Mouse (Mus musculus): ENCODE results near the gene Ttc9b.
A peak's percentile ranks its signal among the peaks of the same experiment; 100 is the strongest.
"Not testable (repeated sequence)": the region's sequence is repeated elsewhere in the genome, so short reads cannot be mapped to it uniquely, and the experiment has no call there.

The Ttc9b gene

DNA sequence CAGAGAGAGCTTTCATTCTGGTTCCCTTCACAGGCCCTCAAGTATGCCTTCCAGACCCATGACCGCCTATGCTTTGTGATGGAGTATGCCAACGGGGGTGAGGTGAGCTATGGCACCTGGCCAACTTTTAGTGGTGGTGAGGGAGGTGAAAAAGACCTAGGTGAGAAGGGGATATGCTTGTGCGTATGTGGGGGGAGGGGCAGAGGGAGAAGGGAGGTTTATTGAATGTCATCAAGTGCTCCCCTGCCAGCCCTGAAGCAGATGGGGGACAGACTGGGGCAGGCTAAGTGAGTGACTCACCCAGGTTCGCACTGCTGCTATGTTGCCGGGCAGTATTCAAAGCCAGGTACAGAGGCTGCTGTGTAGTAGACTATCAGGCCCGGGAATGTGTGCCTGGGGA is 20.5 kb upstream of the Ttc9b start:
- ATAC-seq (ENCODE audit: insufficient number of reproducible peaks, low FRiP score, low TSS enrichment) = no peak

DNA sequence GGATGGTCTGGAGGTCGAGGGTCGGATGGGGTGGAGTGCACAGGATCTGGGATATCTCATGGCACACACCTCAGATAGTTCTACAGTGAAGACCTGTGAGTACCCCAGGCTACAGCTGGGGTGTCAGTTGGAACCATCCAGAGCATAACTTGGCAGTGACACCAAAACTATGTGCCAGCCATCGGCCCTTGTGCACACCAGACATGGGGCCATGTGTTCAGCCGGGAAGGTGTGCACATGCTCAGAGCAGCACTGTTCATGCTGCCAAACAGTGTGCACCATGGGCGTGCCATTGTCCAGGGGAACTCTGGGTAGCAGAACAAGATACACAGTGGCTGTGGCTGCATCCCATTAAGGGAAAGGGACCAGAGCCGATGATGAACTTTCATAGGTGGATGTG is 19.0 kb upstream of the Ttc9b start:
- ATAC-seq (ENCODE audit: insufficient number of reproducible peaks, low FRiP score, low TSS enrichment) = no peak

DNA sequence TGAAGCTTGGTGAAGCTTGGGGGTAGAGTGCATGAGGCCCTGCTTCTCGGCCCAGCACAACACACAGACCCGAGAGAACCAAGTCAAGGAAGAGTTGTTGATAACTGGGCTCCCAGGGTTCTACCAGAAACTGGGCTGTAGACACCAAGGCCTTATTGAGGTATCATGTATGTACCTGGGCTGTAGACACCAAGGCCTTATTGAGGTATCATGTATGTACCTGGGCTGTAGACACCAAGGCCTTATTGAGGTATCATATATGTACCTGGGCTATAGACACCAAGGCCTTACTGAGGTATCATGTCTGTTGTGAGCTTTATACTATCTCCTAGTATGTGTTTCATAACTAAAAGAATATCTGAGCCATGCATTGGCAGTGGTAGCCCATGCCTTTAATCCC is 18.6 kb upstream of the Ttc9b start:
- not testable (repeated sequence) for ATAC-seq (ENCODE audit: insufficient number of reproducible peaks, low FRiP score, low TSS enrichment)

DNA sequence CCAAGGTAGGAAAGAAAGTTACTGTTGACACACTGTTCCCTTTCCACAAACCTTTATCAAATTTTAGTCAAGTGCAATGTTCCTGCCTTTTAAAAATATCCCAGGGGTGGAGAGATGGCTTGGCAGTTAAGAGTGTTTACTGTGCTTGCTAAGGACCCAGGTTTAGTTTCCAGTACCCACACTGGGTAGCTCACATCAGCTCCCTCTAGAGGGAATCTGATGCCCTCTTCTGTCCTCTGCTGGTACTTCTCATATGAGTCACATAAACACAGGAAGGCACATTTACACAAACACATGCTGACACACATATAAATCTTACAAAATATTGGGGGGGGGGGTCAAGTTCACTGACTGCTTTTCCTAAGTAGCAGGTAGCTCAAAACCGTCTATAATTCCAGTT is 9.2 kb upstream of the Ttc9b start:
- no peak for ATAC-seq (ENCODE audit: insufficient number of reproducible peaks, low FRiP score, low TSS enrichment)

DNA sequence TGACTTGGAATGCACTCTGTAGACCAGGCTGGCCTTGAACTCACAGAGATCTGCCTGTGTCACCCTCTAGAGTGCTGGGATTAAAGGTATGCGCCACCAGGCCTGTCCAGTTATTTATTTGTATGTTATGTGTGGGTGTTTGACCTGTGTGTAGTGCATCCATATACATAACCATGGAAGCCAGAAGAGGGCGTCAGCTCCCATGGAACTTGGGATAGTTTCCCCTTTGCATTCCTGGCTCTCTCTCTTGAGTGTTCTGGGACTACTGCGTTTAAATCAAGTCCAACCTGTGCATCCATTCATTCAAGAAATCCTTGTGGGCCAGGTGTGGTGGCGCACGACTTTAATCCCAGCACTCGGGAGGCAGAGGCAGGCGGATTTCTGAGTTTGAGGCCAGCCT is 7.2 kb upstream of the Ttc9b start:
- ATAC-seq (ENCODE audit: insufficient number of reproducible peaks, low FRiP score, low TSS enrichment) = no peak

DNA sequence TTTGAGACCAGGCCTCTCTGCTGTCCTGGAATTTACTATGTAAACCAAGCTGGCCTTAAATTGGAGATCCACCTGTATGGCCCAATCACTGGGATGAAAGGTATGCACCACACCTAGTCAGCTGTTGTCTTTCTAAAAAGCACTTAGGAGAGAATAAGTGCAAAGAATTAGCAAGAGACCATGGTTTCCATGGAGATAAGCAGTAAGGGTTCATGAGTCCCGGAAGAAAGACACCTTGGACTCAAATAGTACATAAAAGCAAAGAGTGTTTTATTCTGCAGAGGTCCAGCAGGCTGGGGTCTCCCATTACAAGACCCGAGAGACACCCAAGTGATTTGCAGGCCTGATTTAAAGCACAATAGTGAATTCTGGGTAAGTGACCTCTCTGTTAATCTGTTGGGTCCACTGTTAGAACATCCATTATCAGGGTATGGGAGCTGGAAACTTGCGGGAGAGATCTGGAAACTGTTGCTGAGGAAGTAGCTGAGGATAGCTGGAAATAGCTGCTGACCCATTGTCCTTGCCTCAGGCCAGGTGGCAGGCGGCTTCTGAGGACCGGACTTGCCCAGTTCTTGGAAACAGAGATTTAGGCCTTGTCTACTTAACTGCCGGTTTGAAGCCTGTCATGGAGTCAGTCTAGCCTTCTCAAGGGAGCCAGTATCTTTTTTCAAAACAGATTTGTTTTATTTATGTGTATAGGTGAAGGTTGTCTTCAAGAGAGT is 6.3 kb upstream of the Ttc9b start:
- ATAC-seq (ENCODE audit: insufficient number of reproducible peaks, low FRiP score, low TSS enrichment) = no peak

DNA sequence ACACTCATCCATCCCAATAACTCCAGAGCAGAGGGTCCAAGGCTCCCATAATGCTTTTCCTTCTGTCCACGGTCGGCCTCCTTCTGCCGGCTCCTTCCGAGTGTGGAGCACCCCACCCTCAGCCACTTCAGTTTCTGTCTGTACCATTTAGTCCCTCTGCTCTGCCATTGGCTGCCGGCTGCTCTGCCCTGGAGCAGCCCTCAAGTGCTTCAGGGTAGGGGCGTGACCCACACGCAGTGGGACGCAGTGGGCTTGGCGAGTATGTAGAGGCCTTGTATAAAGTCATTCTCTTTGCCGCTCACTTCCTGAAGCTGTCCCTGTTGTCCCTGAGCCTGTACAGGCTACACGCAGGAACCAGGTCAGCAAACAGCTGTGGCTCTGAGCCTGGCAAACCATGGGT is 4.0 kb upstream of the Ttc9b start:
- ATAC-seq (ENCODE audit: insufficient number of reproducible peaks, low FRiP score, low TSS enrichment) = no peak

DNA sequence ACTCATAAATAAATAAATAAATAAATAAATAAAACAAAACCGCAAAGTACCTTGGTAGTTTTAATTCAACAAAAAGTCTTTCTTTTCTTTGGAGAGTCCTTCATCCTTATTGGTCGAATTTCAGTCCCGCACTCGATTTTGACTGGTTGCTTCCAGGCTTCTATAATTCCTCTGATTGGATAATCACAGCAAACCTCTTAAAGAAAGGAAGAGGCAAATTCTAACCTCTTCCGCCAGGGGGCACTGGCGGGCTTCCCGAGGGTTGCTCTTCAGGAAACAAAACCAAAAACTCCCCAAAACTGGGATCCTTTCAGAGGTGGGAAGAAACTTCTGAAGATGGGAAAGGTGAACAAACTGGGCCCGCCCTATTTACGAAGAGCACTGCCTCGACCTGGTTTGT is 2.8 kb upstream of the Ttc9b start:
- no peak for ATAC-seq (ENCODE audit: insufficient number of reproducible peaks, low FRiP score, low TSS enrichment)

DNA sequence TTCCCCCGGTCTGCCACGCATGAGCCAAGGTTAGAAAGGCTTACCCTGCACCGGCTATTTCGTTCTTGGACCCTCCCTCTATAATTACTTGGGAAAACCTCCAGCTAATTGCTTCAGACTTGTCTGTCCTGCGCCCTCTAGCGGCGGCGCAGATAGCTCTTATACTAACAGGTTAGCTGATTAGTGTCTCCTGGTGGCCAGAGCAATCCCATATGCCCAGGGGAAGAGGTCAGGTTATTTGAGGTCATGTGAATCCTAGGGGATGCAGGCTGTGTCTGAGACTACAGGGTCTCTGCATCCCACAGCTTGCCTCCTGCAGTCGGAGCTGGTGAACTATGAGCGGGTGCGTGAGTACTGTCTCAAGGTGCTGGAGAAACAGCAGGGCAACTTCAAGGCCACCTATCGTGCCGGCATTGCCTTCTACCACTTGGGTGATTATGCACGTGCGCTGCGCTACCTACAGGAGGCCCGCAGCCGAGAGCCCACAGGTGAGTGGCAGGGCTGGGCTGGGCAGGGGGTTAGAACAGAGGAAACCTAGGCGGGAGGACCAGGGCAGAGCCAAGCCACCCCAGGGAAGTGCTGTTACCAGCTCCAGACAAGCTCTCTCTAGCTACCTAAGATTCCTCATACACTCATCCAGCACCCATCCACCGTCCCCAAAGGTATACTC is 1.0 kb downstream of the Ttc9b start:
- no peak for ATAC-seq (ENCODE audit: insufficient number of reproducible peaks, low FRiP score, low TSS enrichment)

DNA sequence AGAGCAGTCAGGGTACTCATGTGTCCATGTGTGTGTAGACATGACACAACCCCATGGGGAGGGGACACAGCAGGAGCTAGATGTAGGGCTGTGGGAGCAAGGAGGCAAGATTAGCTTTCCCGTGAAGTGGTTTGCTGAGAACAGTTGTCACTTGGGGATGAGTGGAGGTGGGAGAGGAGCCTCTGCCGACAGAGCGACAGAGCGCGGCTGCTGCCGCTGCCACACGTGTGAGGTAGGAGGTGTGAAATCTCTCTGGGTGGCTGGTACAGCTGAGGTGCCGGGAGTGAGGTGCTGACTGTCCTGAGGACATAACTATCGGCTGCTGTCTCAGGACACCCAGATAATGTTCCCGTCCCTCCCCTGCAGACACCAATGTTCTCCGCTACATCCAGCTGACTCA is 1.8 kb downstream of the Ttc9b start:
- ATAC-seq (ENCODE audit: insufficient number of reproducible peaks, low FRiP score, low TSS enrichment) = no peak

DNA sequence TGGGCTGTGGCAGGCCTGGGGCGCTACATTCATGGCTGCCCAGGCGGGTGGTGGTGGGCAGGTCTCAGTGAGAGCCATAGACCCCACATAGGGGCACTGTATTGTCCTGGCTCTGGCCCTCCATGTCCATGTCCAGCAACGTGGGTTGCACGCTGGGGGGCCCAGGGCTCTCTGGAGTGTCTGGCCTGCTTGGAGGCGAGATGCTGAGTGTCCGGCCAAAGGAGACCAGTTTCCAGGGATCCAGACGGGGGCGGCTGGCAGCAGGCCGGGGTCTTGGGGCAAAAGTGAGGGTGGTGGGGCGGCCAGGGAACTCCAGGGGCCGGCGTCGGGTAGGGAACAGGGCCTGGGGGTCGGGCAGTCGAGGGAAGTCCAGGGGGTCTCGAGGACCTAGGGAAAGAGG is 2.9 kb downstream of the Ttc9b start:
- no peak for ATAC-seq (ENCODE audit: insufficient number of reproducible peaks, low FRiP score, low TSS enrichment)

DNA sequence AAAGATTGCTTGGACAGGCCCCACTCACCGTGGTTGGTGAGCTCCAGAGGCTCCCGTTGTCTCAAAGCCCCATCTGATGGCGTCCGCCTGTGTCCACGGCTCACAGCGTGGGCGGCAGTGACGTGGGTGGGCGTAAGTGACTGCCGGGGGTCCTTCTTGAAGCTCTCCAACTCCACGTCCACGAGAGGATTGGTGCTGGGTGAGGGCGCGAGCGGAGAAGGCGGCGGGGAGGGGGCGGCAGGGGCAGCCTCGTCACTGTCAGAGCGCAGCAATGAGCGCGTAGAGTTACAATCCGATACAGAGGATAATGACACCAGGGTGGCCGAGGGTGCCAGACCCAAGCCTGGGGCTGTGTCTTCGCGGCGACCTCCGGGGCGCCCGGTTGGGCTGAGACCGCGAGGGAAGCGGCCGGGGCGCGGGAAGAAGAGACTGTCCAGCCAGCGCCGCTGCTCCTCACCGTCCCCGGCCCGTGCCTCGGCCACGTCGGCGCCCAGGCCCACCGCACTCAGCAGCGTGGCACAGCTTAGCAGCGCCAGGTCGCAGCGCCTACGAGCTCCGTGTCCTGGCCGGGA is 4.2 kb downstream of the Ttc9b start:
- ATAC-seq (ENCODE audit: insufficient number of reproducible peaks, low FRiP score, low TSS enrichment) = no peak

DNA sequence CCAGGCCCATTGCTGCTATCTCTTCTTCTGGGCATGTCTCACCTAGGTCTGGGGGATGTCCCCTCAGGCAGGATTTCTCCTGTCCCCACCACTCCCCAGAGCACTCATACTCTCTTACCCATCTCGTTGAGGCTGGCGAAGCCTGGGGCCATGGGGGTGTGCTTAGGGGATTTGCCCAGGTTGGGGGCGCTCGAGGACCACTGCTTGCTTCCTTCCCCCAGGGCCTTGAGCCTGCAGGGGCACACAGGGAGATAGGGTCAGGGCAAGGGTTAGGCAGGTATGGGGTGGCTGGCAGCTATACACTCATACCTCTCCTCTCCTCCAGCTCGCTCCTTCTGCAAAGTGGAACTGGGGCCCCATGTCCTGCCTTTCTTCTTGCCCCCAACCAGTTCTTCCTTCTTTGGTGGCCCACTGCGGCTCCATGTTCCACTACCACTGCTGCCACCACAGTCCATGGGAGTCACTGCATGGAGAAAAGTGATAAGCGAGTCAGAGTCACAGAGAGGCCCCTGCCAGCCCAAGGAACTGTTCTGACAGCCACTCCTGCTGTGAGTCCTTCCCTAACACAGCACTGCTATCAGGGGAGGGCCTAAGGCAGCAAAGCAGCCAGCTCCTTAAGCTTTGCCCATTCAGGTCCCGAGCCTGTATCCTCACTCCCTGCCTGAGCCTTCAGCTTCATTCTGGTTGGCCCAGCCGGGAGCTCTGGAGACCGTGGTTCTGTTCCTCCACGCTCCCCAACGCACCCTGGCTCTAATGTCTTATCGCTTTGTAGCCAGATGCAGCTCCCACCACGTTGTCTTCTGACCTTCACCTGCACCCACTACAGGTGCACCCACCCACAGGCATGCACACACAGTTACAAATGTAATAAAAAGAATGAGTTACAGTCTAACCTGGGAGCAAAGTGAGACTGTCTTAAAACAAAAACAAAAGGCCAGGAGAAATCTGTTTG is 5.3 kb downstream of the Ttc9b start:
- no peak for ATAC-seq (ENCODE audit: insufficient number of reproducible peaks, low FRiP score, low TSS enrichment)

DNA sequence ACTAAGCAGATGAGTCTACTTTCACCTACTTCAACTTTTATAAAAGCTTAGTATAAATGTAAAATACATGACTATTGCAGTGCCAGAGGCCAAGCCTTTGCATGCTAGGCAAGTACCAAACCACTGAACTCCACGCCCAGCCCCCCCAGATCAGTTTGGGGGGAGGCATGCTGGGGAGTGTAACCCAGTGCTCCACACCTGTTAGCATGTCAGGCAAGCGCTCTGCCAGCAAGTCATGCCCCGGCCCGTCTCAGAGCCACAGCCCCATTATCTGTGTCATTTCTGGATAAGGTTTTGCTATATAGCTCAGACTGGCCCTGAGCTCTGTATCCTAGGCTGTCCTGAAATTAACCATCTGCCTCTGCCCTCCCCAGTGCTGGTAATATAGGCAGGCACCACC is 8.3 kb downstream of the Ttc9b start:
- no peak for ATAC-seq (ENCODE audit: insufficient number of reproducible peaks, low FRiP score, low TSS enrichment)

DNA sequence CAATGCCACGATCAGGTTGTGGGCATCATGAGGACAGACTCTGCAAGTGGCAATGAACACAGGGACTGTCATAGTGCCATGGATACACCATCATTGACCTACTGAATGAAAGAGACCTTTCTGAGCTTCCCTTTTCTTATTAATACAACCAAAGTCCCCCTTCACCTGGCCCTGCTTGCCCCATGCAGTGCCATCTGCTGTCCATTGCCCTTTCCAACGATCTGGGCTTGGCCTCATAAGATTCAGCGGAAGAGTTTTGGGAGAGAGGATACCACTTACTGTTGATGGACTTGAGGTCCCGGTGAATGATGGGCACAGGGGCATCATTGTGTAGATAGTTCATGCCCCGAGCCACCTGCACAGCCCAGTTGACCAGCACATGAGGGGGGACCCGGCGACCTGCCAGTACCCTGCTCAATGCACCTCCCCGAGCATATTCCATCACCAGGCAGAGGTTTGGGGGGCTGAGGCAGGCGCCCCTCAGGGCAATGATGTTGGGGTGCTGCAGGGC is 19.4 kb downstream of the Ttc9b start:
- ATAC-seq (ENCODE audit: insufficient number of reproducible peaks, low FRiP score, low TSS enrichment) = no peak

DNA sequence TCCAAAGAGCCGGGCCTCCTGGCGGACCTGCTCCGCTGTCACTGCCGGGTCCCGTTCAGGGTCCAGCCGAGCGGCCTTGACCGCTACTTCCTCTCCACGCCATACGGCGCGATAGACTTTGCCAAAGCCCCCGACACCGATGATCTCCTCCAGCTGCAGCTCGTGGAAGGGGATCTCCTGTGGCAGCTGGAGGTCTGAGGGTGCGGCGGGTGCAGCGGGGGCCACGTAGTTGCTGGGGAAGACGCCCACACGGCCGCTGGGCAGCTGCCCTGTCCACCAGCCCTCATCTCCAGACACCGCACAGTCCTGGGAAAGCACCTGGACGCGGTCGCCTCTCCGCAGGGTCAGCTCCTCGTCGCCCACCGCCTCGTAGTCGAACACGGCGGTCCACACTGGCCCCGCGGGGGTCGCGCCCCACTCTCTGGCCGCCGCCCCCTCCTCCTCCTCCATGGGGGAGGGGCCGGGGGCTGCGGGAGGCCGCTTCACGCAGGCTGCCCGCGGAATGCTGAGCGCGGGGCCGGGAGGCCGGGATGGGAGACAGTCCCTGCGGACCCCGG is 19.9 kb downstream of the Ttc9b start:
- peak; percentile 19; the same call in 1 of the 2 replicates for ATAC-seq (ENCODE audit: insufficient number of reproducible peaks, low FRiP score, low TSS enrichment)

DNA sequence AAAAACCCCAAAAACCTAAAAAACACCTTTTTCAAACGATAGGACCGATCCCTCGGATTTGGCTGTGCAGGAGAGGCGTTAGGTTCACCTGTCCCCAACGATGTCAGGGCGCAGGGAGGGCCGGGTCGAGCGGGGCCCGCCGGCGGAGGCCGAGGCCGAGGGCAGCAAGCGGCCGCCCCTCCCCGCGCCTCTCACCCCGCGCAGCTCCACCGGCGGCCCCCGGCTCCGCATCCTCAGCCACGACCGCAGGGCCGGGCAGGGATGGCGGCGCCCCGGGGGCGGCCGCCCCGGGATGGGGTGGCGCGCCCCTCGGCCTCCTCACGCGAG is 20.4 kb downstream of the Ttc9b start:
- peak; percentile 49; the same call in 1 of the 2 replicates for ATAC-seq (ENCODE audit: insufficient number of reproducible peaks, low FRiP score, low TSS enrichment)

DNA sequence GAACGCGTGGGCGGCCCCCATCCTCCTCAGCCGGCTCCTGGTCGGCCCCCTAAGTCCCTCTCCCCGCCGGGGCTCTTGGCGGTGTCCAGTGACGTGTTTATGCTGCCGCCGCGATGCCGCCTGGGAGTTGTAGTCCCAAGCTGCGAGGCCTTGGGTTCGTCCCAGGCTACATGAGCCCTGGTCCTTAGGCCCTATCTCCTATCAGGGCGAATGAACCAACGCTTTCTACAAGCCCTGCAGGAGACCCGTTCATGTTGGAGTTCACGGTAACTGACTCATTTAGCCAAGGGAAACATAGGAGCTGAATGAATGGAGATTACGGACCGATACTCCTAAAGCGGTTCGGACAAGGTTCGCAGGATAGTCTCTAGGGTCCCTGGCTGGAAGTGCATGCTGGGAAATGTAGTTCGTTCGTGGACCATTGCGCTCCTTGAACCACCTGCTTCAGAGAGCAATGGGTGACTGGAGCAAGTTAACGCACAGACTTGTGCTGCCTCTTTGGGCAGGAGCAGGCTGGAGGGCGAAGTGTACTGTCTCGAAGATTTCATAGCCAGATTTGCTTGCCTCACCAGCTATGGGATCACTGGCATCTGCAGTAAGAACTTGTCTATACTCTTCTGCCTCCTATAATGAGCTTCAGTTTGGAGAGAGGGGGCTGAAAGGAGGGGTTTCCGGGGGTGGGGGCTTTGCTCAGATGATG is 21.0 kb downstream of the Ttc9b start, which contains the start of gene Map3k10:
Gene Map3k10, minus strand, starts transcription at position 77 of the 700 bp plus-strand sequence.
- ATAC-seq (ENCODE audit: insufficient number of reproducible peaks, low FRiP score, low TSS enrichment) = peak; percentile 96

DNA sequence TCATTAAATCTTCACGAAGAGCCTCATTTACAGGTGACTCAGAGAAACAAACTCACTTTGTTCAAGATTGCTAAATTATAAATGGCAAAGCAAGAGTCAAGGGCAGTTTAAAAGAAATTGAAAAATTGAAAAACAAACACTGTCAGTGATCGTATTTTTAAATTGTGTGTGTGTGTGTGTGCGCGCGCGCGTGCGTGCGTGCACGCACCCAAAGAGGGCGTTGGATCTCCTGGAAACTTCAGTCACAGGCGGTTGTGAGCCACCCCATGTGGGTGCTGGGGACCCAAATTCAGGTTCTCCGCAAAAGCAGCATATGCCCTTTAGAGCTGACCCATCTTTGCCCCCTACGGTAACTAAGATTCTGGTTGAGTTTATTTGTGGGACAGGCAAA is 21.5 kb downstream of the Ttc9b start:
- ATAC-seq (ENCODE audit: insufficient number of reproducible peaks, low FRiP score, low TSS enrichment) = no peak

DNA sequence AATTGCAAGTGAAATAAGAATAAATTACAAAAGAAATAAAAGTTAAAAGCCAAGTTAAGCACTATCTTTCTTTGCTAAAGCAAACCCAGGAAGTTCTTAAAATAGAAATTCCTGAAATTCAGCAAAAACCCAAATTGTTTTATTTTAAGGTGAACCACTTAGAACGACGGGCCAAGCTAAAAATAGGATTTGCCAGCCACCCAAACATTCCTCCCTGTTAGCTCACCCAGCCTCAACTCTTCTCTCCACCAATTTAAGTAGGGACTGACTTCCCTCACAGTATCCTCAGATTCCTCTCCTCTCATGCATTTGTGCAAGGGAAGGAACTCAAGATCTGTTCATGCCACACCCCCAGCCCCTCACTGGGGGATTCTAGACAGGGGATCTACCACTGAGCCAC is 29.5 kb downstream of the Ttc9b start:
- ATAC-seq (ENCODE audit: insufficient number of reproducible peaks, low FRiP score, low TSS enrichment) = no peak
